Mouse (Mus musculus): Measurements from ENCODE around the gene Dock2. TPM values are rescaled to one million over a fixed set of nuclear protein-coding genes. Genes with fewer than 3 reads are reported as not detected.

The Dock2 gene
- polyA plus RNA-seq, 1 experiment from 2014 or later: 0.93 TPM

GRCm38 (mm10) chr11:34713360-34713759 is 70.3 kb downstream of the Dock2 start:
- Histone ChIP-seq H3K27ac (no peak overlapping the region), H3K4me1 (replicated peaks) (no peaks in the 10 kb centered on the region), H3K9ac (no peak overlapping the region), H3K4me3 (no peak overlapping the region), H3K27me3 (no peaks in the 10 kb centered on the region), H3K9me3 (replicated peaks) (no peaks in the 10 kb centered on the region), H3K36me3 (no peaks in the 10 kb centered on the region), H3K4me2 (no peak overlapping the region)
- WGBS: 76% methylated on average over 5 of the region's 5 CpGs
- no peak for ATAC-seq (replicated peaks; ENCODE audit: insufficient number of reproducible peaks, insufficient read depth, low FRiP score, low read depth)

- no peak for ATAC-seq (replicated peaks; ENCODE audit: insufficient number of reproducible peaks, insufficient read depth, low FRiP score, low read depth)
- Histone ChIP-seq H3K4me3 (no peak overlapping the region), H3K4me2 (no peak overlapping the region), H3K36me3 (no peaks in the 10 kb centered on the region), H3K27ac (no peak overlapping the region), H3K4me1 (replicated peaks) (no peaks in the 10 kb centered on the region), H3K9ac (no peak overlapping the region), H3K27me3 (no peaks in the 10 kb centered on the region), H3K9me3 (replicated peaks) (no peaks in the 10 kb centered on the region)
- 83% methylated on average over 11 of the region's 11 CpGs for WGBS
Measured at GRCm38 (mm10) chr11:34708278-34708677, 75.4 kb downstream of the Dock2 start.

GRCm38 (mm10) chr11:34707360-34707759 is 76.3 kb downstream of the Dock2 start:
- Histone ChIP-seq H3K27me3 (no peaks in the 10 kb centered on the region), H3K27ac (no peak overlapping the region), H3K4me2 (no peak overlapping the region), H3K9me3 (replicated peaks) (no peaks in the 10 kb centered on the region), H3K4me1 (replicated peaks) (no peaks in the 10 kb centered on the region), H3K36me3 (no peaks in the 10 kb centered on the region), H3K9ac (no peak overlapping the region), H3K4me3 (no peak overlapping the region)
- 75% methylated on average over 5 of the region's 5 CpGs for WGBS
- no peak for ATAC-seq (replicated peaks; ENCODE audit: insufficient number of reproducible peaks, insufficient read depth, low FRiP score, low read depth)

- Histone ChIP-seq H3K4me1 (replicated peaks) (no peaks in the 10 kb centered on the region), H3K27me3 (no peaks in the 10 kb centered on the region), H3K4me2 (no peak overlapping the region), H3K27ac (no peak overlapping the region), H3K36me3 (no peaks in the 10 kb centered on the region), H3K4me3 (no peak overlapping the region), H3K9ac (no peak overlapping the region), H3K9me3 (replicated peaks) (no peaks in the 10 kb centered on the region)
- ATAC-seq (replicated peaks; ENCODE audit: insufficient number of reproducible peaks, insufficient read depth, low FRiP score, low read depth): no peak
- WGBS: 69% methylated on average over 4 of the region's 4 CpGs
Measured at GRCm38 (mm10) chr11:34705108-34705446, 78.6 kb downstream of the Dock2 start.

- no peaks in the 10 kb centered on the region for H3K9me3 ChIP-seq (replicated peaks)
- no peak overlapping the region for H3K9ac ChIP-seq
- no peak overlapping the region for H3K4me2 ChIP-seq
- no peaks in the 10 kb centered on the region for H3K36me3 ChIP-seq
- WGBS: 45% methylated on average over 8 of the region's 8 CpGs
- H3K27me3 ChIP-seq: no peaks in the 10 kb centered on the region
- ATAC-seq (replicated peaks; ENCODE audit: insufficient number of reproducible peaks, insufficient read depth, low FRiP score, low read depth): no peak
- no peak overlapping the region for H3K27ac ChIP-seq
- no peak overlapping the region for H3K4me3 ChIP-seq
- no peaks in the 10 kb centered on the region for H3K4me1 ChIP-seq (replicated peaks)
Measured at GRCm38 (mm10) chr11:34704384-34705107, 79.1 kb downstream of the Dock2 start.

- H3K27ac ChIP-seq: no peak overlapping the region
- no peak for ATAC-seq (replicated peaks; ENCODE audit: insufficient number of reproducible peaks, insufficient read depth, low FRiP score, low read depth)
- WGBS: 54% methylated on average over 6 of the region's 6 CpGs
- H3K4me1 ChIP-seq (replicated peaks): no peaks in the 10 kb centered on the region
- H3K36me3 ChIP-seq: no peaks in the 10 kb centered on the region
- no peaks in the 10 kb centered on the region for H3K9me3 ChIP-seq (replicated peaks)
- H3K4me2 ChIP-seq: no peak overlapping the region
- H3K4me3 ChIP-seq: no peak overlapping the region
- no peak overlapping the region for H3K9ac ChIP-seq
- no peaks in the 10 kb centered on the region for H3K27me3 ChIP-seq
Measured at GRCm38 (mm10) chr11:34703851-34704250, 79.8 kb downstream of the Dock2 start.

- peaks cover 4% of the 10 kb centered on the region; the same call in 1 of the 2 replicates for H3K9me3 ChIP-seq (replicated peaks)
- no peaks in the 10 kb centered on the region for H3K36me3 ChIP-seq
- 45% methylated on average over 8 of the region's 8 CpGs for WGBS
- no peaks in the 10 kb centered on the region for H3K4me1 ChIP-seq (replicated peaks)
- ATAC-seq (replicated peaks; ENCODE audit: insufficient number of reproducible peaks, insufficient read depth, low FRiP score, low read depth): no peak
- no peaks in the 10 kb centered on the region for H3K27me3 ChIP-seq
- no peak overlapping the region for H3K9ac ChIP-seq
- no peak overlapping the region for H3K4me3 ChIP-seq
- no peak overlapping the region for H3K27ac ChIP-seq
- no peak overlapping the region for H3K4me2 ChIP-seq
Measured at GRCm38 (mm10) chr11:34681790-34682189, 101.9 kb downstream of the Dock2 start.

- Histone ChIP-seq H3K9me3 (replicated peaks) (peaks cover 4% of the 10 kb centered on the region; the same call in 1 of the 2 replicates), H3K27ac (no peak overlapping the region), H3K4me1 (replicated peaks) (no peaks in the 10 kb centered on the region), H3K4me3 (no peak overlapping the region), H3K27me3 (no peaks in the 10 kb centered on the region), H3K9ac (no peak overlapping the region), H3K4me2 (no peak overlapping the region), H3K36me3 (no peaks in the 10 kb centered on the region)
- 63% methylated on average over 7 of the region's 7 CpGs for WGBS
- no peak for ATAC-seq (replicated peaks; ENCODE audit: insufficient number of reproducible peaks, insufficient read depth, low FRiP score, low read depth)
Measured at GRCm38 (mm10) chr11:34544631-34545030, 239.1 kb downstream of the Dock2 start.

- H3K27me3 ChIP-seq: no peaks in the 10 kb centered on the region
- H3K4me3 ChIP-seq: no peak overlapping the region
- H3K27ac ChIP-seq: no peak overlapping the region
- WGBS: 90% methylated on average over 10 of the region's 10 CpGs
- no peaks in the 10 kb centered on the region for H3K4me1 ChIP-seq (replicated peaks)
- no peaks in the 10 kb centered on the region for H3K36me3 ChIP-seq
- ATAC-seq (replicated peaks; ENCODE audit: insufficient number of reproducible peaks, insufficient read depth, low FRiP score, low read depth): no peak
- H3K9ac ChIP-seq: no peak overlapping the region
- H3K4me2 ChIP-seq: no peak overlapping the region
- no peaks in the 10 kb centered on the region for H3K9me3 ChIP-seq (replicated peaks)
Measured at GRCm38 (mm10) chr11:34532131-34532530, 251.6 kb downstream of the Dock2 start.

- H3K9me3 ChIP-seq (replicated peaks): no peaks in the 10 kb centered on the region
- no peaks in the 10 kb centered on the region for H3K36me3 ChIP-seq
- H3K9ac ChIP-seq: no peak overlapping the region
- ATAC-seq (replicated peaks; ENCODE audit: insufficient number of reproducible peaks, insufficient read depth, low FRiP score, low read depth): no peak
- H3K27ac ChIP-seq: no peak overlapping the region
- no peaks in the 10 kb centered on the region for H3K27me3 ChIP-seq
- no peaks in the 10 kb centered on the region for H3K4me1 ChIP-seq (replicated peaks)
- H3K4me2 ChIP-seq: no peak overlapping the region
- H3K4me3 ChIP-seq: no peak overlapping the region
- 79% methylated on average over 3 of the region's 3 CpGs for whole genome bisulfite sequencing
Measured at GRCm38 (mm10) chr11:34530971-34531370, 252.7 kb downstream of the Dock2 start.

GRCm38 (mm10) chr11:34528006-34528405 is 255.7 kb downstream of the Dock2 start:
- no peaks in the 10 kb centered on the region for H3K36me3 ChIP-seq
- no peaks in the 10 kb centered on the region for H3K27me3 ChIP-seq
- 0 out of 2 replicates have a peak, but pooled peaks cover 2% of the 10 kb centered on the region for H3K4me1 ChIP-seq (replicated peaks)
- H3K4me2 ChIP-seq: no peak overlapping the region
- H3K9me3 ChIP-seq (replicated peaks): no peaks in the 10 kb centered on the region
- no peak for ATAC-seq (replicated peaks; ENCODE audit: insufficient number of reproducible peaks, insufficient read depth, low FRiP score, low read depth)
- H3K9ac ChIP-seq: no peak overlapping the region
- H3K27ac ChIP-seq: no peak overlapping the region
- H3K4me3 ChIP-seq: no peak overlapping the region
- 76% methylated on average over 4 of the region's 4 CpGs for WGBS

- ATAC-seq (replicated peaks; ENCODE audit: insufficient number of reproducible peaks, insufficient read depth, low FRiP score, low read depth): no peak
- Histone ChIP-seq H3K4me2 (no peak overlapping the region), H3K4me3 (no peak overlapping the region), H3K4me1 (replicated peaks) (0 out of 2 replicates have a peak, but pooled peaks cover 2% of the 10 kb centered on the region), H3K9me3 (replicated peaks) (no peaks in the 10 kb centered on the region), H3K27me3 (no peaks in the 10 kb centered on the region), H3K27ac (no peak overlapping the region), H3K9ac (no peak overlapping the region), H3K36me3 (no peaks in the 10 kb centered on the region)
- 81% methylated on average over 5 of the region's 5 CpGs for WGBS
Measured at GRCm38 (mm10) chr11:34527238-34527637, 256.5 kb downstream of the Dock2 start.

Data from heart, embryonic 15.5 days (tissue).